In the genomic region with DNA sequence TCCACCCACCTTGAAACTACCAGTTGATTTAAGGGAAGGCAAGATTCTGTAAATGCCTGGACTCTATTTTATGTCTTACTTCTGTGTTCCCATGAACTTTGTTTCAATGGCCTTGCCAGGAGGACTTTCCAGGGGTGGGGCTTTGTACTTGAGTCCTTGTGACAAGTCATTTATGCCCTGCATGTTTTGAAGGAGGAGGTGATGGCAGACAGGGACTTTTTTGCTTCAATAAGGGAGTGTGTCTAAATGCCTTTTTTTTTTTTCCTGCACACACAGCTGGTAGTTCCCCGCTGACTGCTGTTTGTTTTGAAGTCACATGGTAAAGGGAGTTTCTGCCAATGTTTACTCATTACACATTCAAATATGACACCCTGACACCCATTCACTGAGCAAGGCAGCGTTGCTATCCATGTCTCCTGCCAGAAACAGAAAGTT, we compare ENCODE assay signal across 8 mouse cellular contexts.
A peak's percentile ranks its signal among the peaks of the same experiment; 100 is the strongest.
DNase-seq lines count a peak whose midpoint lies in the region; ATAC-seq and TF ChIP-seq lines count a peak whose summit lies in the region.

No protein-coding gene starts in this region.

- H3K9me3 ChIP-seq in liver, embryonic 13.5 days (replicated peaks), result no peaks in the 10 kb centered on the region
- H3K9me3 ChIP-seq in liver, embryonic 12.5 days (replicated peaks), result no peaks in the 10 kb centered on the region
- H3K9me3 ChIP-seq in intestine, postnatal 0 days (ENCODE audit: control insufficient read depth), result no peaks in the 10 kb centered on the region
- H3K9me3 ChIP-seq in hindbrain, embryonic 11.5 days (ENCODE audit: control insufficient read depth, low read length), result no peaks in the 10 kb centered on the region

- H3K27me3 ChIP-seq in liver, embryonic 13.5 days, result no peaks in the 10 kb centered on the region
- H3K27me3 ChIP-seq in liver, embryonic 12.5 days (replicated peaks), result no peaks in the 10 kb centered on the region
- H3K27me3 ChIP-seq in intestine, postnatal 0 days (replicated peaks; ENCODE audit: control insufficient read depth, insufficient read depth, low read length), result no peaks in the 10 kb centered on the region
- H3K27me3 ChIP-seq in hindbrain, embryonic 11.5 days (ENCODE audit: control insufficient read depth, insufficient read depth, low read length), result no peaks in the 10 kb centered on the region

- H3K4me1 ChIP-seq in liver, embryonic 13.5 days (replicated peaks), result peaks cover 14% of the 10 kb centered on the region
- peaks cover 14% of the 10 kb centered on the region; the same call in 1 of the 2 replicates for H3K4me1 ChIP-seq in liver, embryonic 12.5 days
- H3K4me1 ChIP-seq in intestine, postnatal 0 days (replicated peaks; ENCODE audit: control insufficient read depth, insufficient read depth, low read length), result peaks cover 27% of the 10 kb centered on the region
- no peaks in the 10 kb centered on the region for H3K4me1 ChIP-seq in hindbrain, embryonic 11.5 days (replicated peaks; ENCODE audit: control insufficient read depth, insufficient read depth, low read length)

- no peak overlapping the region for H3K9ac ChIP-seq in liver, embryonic 13.5 days
- H3K9ac ChIP-seq in liver, embryonic 12.5 days, result no peak overlapping the region
- H3K9ac ChIP-seq in intestine, postnatal 0 days (ENCODE audit: low read depth, low read length), result no peak overlapping the region
- no peak overlapping the region for H3K9ac ChIP-seq in hindbrain, embryonic 11.5 days (ENCODE audit: low read depth, low read length)

- DNase-seq in liver, embryonic 13.5 days, result no peak
- DNase-seq in adrenal gland, postnatal 25 days, result peak; percentile 19
- DNase-seq in lung, postnatal 10 days, result peak; percentile 83
- no peak for DNase-seq in cerebellum, adult 9-10 months
- no peak for DNase-seq in layer of hippocampus, postnatal 36 days
- DNase-seq in hindbrain, embryonic 11.5 days (ENCODE audit: low spot score), result no peak

- H3K36me3 ChIP-seq in liver, embryonic 13.5 days, result no peaks in the 10 kb centered on the region
- no peaks in the 10 kb centered on the region for H3K36me3 ChIP-seq in liver, embryonic 12.5 days
- no peaks in the 10 kb centered on the region for H3K36me3 ChIP-seq in intestine, postnatal 0 days (ENCODE audit: control insufficient read depth, insufficient read depth)
- no peaks in the 10 kb centered on the region for H3K36me3 ChIP-seq in hindbrain, embryonic 11.5 days (ENCODE audit: control insufficient read depth, insufficient read depth, low read length)

- H3K27ac ChIP-seq in liver, embryonic 13.5 days, result 0 out of 2 replicates have a peak overlapping the region, but pooled peaks have one; percentile 47
- no peak overlapping the region for H3K27ac ChIP-seq in liver, embryonic 12.5 days
- H3K27ac ChIP-seq in intestine, postnatal 0 days (ENCODE audit: low read depth, low read length), result peak overlapping the region; percentile 58
- no peak overlapping the region for H3K27ac ChIP-seq in hindbrain, embryonic 11.5 days (ENCODE audit: low read depth, low read length)

- WGBS in liver, embryonic 13.5 days (ENCODE audit: insufficient replicate concordance), result 53% methylated on average over 2 of the region's 2 CpGs
- 34% methylated on average over 2 of the region's 2 CpGs for WGBS in liver, embryonic 12.5 days (ENCODE audit: insufficient replicate concordance)
- 14% methylated on average over 2 of the region's 2 CpGs for WGBS in intestine, postnatal 0 days
- WGBS in hindbrain, embryonic 11.5 days, result 61% methylated on average over 2 of the region's 2 CpGs

- no peak overlapping the region for H3K4me2 ChIP-seq in liver, embryonic 13.5 days
- no peak overlapping the region for H3K4me2 ChIP-seq in liver, embryonic 12.5 days
- peak overlapping the region; percentile 56 for H3K4me2 ChIP-seq in intestine, postnatal 0 days (replicated peaks; ENCODE audit: low read depth)
- no peak overlapping the region for H3K4me2 ChIP-seq in hindbrain, embryonic 11.5 days (replicated peaks; ENCODE audit: low read depth, low read length)

- no peak for TF ChIP-seq CTCF in intestine, postnatal 0 days (IDR thresholded peaks at IDR 0.05; ENCODE audit: low read depth)

- ATAC-seq in liver, embryonic 13.5 days (ENCODE audit: low read depth), result no peak
- no peak for ATAC-seq in liver, embryonic 12.5 days
- ATAC-seq in intestine, postnatal 0 days, result peak; percentile 63
- ATAC-seq in hindbrain, embryonic 11.5 days (ENCODE audit: low FRiP score), result no peak

- H3K4me3 ChIP-seq in liver, embryonic 13.5 days (replicated peaks), result no peak overlapping the region
- no peak overlapping the region for H3K4me3 ChIP-seq in liver, embryonic 12.5 days
- H3K4me3 ChIP-seq in intestine, postnatal 0 days (ENCODE audit: low read depth, low read length), result no peak overlapping the region
- no peak overlapping the region for H3K4me3 ChIP-seq in hindbrain, embryonic 11.5 days (ENCODE audit: low read depth, low read length)

Comparison
In these comparisons a context has a peak if more than half of its experiments do, and no peak if none do; other contexts are left out.
1. H3K27ac ChIP-seq: peak in liver, embryonic 13.5 days (single experiment) and intestine, postnatal 0 days (single experiment); none in liver, embryonic 12.5 days (single experiment) and hindbrain, embryonic 11.5 days (single experiment).
2. DNase-seq: peak in adrenal gland, postnatal 25 days (single experiment) and lung, postnatal 10 days (single experiment); none in liver, embryonic 13.5 days (single experiment), cerebellum, adult 9-10 months (single experiment), layer of hippocampus, postnatal 36 days (0 of 2) and hindbrain, embryonic 11.5 days (single experiment).